Mouse (Mus musculus): ENCODE results near the gene Pik3ip1.

Pik3ip1 gene

DNA sequence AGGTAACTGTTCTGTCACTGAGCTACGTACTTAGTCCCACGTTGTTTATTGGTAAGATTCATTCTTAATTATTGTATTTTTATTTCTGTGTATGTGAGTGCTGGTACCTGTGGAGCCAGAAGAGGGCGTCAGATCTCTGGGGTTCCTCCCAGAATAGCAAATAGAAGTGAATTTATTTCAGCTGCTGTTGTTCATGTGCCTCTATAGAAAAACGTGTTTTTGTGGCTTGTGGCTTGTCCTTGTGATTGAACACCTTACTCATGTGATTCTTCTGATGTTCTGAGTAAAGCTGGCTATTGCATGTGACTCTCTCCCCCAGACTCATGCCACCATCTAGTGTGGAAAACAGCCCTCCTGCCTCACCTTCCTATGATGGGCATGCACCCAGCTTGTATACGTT lies 1.9 kb upstream of the Pik3ip1 start:
- no peak for TF ChIP-seq GATA4 (IDR thresholded peaks at IDR 0.05; ENCODE audit: insufficient replicate concordance, low read length)

DNA sequence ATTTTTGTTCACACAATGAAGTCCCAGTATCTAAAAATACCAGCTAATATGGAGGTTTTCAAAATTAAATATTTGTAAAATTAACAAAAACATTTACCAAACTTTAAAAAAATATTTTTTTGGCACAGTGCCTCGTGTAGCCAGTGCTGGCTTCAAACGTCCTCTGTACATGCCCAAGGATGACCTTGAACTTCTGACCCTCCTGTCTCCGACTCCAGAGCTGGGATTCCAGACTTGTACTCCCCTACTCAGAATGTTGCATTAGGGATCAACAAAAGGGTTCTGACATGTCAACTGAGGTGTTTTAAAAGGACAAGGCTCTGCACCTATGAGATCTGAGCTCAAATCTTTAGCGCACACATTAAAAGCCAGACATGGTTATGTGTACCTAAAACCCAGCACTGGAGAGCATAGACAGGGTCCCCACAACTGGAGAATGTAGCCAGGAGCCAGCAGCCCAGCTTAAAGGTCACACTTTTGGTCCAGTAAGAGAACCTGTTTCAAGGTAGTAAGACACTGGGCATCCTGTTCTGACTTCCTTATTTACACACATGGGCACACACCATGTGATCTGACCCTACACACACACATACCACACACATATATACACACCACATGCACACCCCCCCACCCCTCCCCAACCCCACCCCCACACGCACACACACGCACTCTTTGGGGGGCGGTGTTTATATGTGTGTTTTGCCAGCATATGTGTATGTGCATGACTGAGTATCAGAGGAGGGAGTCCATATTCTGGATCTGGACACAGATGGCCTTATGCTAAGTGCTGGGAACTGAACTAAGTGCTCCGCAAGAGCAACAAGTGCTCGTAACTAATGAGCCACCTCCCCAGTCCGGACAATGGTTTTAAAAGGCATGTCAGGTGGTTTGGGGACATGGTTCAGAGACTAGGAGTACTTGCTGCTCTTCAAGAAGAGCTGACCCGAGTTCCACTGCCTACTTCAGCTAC lies 1.1 kb upstream of the Pik3ip1 start:
- TF ChIP-seq GATA4 (IDR thresholded peaks at IDR 0.05; ENCODE audit: insufficient replicate concordance, low read length), result no peak

DNA sequence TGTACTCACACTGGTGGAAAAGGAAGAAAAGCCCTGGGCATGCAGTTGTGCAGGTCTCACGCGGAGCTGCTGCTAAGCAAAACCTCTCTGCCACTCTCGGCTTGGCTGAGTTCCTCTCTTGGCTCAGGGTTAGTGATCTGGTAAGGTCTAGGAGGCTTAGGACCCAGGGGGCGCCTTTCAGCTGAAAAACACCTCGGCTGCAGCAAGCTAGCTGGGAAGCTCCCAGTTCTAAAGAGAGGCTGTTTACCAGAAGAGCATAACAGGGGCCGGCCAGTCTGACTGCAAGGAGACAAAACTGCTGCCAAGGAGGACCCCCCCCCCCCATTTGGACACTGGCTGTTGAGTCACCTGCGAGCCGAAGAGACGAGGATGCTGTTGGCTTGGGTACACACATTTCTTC lies 365 bp downstream of the Pik3ip1 start:
- no peak for TF ChIP-seq GATA4 (IDR thresholded peaks at IDR 0.05; ENCODE audit: insufficient replicate concordance, low read length)

DNA sequence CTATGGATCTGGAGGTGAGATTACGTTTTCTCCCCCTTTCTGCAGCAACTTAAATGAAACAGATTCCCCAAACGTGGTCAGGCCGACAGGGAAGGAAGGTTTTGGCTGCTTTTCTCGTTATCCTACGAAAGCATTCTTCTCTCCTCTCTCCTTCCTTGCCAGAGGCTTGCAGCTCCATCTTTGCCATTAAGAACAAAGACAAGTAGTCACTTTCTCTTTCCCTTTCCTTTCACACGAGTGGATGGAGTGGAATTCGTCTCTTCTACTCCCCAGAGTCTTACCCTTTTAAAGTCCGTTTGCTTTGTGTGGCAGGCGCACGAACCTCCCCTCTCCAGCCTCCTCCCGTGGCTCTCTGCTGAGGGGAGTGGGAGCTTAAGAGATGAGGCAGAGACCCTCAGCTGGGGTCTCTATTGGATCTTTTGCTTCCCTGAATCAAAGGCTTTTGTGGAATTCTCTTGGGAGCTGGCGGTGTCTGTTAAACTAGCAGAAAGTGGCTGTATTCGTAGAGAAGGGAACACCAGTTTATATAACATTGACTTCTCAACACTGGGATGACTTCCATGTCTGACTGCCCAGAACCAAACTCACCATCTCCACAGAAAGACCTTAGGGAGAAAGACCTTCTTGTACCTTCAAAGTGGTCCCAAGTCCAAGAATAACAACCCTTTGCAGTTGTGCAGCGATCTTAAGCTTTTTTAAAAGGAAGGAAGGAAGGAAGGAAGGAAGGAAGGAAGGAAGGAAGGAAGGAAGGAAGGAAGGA lies 970 bp downstream of the Pik3ip1 start:
- TF ChIP-seq GATA4 (IDR thresholded peaks at IDR 0.05; ENCODE audit: insufficient replicate concordance, low read length), result no peak

DNA sequence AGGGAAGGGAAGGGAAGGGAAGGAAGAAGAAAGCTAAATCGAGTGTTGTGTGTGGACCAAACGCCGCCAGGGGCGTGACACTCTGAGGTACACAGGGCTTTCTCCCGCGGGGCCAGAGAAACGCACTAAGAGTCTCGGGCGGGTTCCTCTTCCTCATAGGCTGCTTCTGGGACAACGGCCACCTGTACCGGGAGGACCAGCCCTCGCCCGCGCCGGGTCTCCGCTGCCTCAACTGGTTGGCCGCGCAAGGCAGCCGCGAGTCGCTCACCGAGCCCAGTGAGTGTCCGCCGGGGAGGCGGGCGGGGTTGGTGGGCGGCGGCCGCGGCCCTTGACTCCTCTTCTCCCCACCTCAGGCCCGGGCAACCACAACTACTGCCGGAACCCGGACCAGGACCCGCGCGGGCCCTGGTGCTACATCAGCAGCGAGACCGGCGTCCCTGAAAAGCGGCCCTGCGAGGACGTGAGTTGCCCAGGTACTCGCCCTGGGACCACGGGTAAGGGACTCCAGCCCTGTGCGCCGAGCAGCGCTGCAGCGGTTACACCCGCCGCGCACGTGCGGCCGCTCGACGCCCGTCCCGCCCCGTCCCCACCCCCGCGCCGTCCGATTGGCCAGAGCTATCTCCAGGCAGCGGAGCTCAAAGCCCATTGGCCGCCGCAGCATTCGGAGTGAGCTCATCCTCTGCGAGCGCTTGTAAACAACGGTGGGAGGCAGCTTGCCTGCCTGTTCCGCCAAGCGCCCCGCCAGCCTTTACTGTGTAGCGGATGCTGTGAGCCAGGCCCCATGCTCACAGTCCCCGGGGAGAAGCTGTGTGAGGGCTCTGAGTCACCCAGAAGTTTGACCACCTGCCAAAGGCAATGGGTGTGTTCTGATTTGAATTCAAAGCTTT lies 1.8 kb downstream of the Pik3ip1 start:
- peak; percentile 65; the same call in 1 of the 2 replicates for TF ChIP-seq GATA4 (IDR thresholded peaks at IDR 0.05; ENCODE audit: insufficient replicate concordance, low read length)

DNA sequence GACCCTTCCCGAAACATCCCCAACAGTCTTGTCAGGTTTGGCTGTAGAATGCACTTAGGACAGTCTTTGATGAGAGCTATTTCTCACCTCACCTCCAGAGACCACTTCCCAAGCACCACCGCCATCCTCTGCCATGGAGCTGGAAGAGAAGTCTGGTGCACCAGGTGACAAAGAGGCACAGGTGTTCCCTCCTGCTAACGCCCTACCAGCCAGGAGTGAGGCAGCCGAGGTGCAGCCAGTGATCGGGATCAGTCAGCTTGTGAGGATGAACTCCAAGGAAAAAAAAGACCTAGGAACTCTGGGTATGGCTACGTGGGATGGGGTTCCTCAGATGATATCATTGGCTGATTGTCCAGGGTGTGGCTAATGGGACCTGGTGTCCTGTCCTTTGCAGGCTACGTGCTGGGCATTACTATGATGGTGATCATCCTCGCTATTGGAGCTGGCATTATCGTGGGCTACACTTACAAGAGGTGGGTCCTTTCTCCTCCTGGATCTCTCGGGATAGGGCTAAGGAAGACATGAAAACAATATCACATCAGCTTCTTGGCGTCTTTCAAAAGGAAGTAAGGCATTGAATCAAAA lies 3.0 kb downstream of the Pik3ip1 start:
- no peak for TF ChIP-seq GATA4 (IDR thresholded peaks at IDR 0.05; ENCODE audit: insufficient replicate concordance, low read length)

DNA sequence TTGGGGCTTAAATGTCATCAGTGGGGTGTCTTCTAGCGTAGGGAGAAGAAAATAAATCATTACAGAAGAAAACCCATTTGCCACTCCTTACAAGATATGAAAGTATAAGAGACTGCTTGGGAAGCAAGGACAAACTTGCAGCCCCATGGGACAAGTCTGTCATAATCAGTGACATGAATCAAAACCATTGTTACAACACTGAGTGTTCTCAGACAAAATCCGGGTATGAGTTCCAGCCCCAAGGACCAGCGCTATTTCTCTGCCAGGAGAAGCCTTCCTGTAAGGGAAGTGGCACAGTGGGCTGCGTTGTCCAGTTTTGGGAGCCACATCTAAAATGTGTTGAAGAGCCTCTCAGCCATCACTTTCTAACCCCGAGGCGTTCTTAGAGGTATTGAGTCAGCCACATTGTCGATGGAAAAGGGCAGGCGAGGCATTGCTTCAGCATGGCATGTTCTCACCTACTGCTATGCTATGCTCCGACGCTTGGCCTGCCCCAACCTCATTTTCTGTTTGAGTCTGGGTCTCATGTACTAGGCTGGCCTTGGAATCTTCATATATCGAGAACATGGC lies 4.0 kb downstream of the Pik3ip1 start:
- TF ChIP-seq GATA4 (IDR thresholded peaks at IDR 0.05; ENCODE audit: insufficient replicate concordance, low read length), result no peak

DNA sequence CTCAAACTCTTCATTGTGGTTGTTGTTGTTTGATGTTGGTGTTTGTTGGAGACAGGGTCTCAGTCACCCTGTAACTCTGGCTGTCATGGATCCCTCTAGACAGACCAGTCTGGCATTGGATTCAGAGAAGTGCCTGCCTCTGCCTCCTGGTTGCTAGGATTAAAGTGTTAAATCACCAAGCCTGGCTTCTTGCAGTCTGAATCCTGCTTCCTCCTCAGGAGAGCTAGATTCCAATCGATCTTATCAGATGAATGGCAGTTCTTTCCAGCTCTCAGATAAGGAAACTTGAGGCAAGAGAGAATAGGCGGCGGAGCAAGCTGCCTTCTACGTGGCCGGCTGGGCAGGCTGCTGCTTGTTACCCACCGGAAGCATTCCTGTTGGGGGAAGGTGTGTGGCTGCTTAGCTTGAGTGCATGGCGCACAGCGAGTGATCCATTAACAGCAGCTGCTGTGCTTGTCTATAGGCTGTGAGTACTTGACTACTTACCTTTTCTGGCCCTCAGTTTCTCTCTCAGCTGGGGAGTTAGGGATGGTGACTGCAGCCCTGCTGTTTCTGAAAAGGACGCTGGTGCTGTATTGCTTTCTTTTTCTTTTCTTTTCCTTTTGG lies 4.6 kb downstream of the Pik3ip1 start:
- TF ChIP-seq GATA4 (IDR thresholded peaks at IDR 0.05; ENCODE audit: insufficient replicate concordance, low read length), result no peak

DNA sequence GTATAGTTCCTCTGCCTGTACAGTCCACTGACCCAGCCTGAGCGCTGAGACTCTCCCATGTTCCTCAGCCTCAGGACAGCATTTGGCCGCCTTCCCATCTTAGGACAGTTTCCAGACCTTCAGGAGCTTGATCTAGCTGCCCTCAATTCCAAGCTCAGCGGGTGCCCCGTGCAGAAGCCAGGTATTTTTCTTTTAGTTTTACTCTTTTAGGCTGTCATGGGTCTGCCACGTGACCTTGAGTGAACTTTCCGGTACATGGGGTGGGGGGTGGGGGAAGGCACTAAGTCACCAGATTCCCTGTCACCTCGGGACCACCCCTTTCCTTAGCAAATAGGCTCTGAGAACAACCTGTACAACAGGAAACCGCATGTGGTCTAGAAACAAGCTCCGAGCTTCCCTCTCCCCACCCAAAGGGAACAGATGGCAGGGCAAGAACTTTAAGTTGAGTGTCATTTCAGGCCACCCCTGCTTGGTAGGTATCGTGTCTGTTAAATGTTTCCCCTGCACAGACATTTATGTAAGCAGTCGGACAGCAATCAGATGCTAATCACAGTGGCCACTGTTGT lies 5.5 kb downstream of the Pik3ip1 start:
- TF ChIP-seq GATA4 (IDR thresholded peaks at IDR 0.05; ENCODE audit: insufficient replicate concordance, low read length), result no peak

DNA sequence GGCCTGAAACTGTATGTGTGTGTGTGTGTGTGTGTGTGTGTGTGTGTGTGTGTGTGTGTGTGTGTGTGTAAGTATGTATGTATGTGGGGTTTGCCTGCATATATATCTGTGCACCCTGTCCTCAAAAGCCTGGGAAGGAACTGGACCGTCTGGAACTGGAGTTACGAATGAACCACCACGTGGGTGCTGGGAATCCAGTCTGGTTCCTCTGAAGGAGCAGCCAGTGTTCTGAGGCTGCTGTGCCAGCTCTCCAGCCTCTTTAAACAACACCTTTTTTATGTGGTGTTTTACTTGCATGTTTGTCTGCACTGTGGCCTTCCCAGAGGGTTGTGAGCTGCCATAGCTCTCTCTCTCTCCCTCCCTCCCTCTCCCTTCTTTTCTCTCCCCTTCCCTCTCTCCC lies 6.4 kb downstream of the Pik3ip1 start:
- TF ChIP-seq GATA4 (IDR thresholded peaks at IDR 0.05; ENCODE audit: insufficient replicate concordance, low read length), result no peak

DNA sequence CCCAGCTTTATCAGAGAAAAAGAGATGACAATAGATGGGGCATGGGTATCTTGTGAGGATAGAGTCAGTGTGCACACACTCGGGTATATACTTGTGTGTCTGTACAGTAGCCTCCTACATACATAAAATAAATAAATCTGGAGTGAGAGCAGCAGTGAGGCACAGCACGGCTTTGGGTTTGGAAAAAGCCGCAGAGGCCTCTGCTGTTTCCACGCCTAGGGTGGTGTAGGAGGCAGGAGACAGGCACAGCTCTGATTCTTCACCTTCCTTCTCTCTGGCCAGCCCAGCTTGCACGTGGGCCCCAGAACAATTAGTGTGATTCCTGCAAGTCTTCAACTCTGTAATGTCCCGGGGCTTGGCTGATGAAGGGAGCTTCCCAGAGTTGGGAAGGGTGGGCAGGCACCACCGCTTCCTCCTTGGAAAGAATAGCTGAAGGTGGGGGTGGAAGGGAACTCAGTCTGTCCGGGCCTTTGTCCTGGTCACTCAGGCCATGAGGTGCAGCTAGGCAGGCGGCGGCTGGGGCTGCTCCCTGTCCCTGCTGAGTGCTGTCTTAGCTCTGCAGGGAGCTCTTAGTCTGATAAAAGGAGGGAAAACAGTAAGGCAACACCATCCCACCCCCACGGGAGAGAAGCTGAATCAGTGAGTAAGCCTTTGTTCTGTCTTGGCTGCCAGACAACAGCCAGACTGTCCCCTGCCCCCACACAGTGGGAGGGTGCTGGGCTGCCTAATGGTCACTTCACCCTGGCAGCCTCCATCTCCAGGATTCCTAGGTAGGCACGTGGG lies 7.2 kb downstream of the Pik3ip1 start:
- TF ChIP-seq GATA4 (IDR thresholded peaks at IDR 0.05; ENCODE audit: insufficient replicate concordance, low read length), result no peak

DNA sequence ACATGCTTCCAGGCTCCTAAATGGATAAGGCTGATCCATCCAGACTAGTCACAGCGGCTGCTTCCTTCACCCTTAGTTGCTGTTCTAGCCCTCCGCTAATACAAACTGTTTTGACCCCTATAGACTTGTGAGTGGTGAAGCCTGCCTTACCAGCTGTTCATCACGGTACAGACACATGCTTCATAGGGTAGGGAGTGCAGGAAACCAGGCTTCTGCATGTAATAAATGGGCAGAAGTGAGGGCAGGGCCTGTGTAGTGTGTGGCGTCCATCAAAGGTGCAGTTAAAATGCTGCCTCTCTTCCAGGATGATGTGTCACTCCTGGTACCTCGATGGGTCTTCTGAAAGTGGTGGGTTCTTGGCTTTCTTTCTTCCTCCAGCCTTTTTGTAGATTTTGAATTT lies 7.8 kb downstream of the Pik3ip1 start:
- no peak for TF ChIP-seq GATA4 (IDR thresholded peaks at IDR 0.05; ENCODE audit: insufficient replicate concordance, low read length)

DNA sequence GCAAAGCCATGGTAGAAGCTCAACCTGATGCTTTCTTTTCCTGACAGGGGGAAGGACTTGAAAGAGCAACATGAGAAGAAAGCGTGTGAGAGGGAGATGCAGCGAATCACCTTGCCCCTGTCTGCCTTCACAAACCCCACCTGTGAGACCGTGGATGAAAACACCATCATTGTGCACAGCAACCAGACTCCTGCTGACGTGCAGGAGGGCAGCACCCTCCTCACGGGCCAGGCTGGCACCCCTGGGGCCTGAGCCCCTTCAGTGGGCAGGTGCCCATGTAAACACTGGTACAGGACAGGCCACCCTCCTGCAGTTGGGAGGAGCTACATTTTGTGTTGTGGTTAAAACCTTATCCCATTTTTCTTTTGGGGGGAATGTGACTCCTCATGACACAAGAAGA lies 11.3 kb downstream of the Pik3ip1 start:
- no peak for TF ChIP-seq GATA4 (IDR thresholded peaks at IDR 0.05; ENCODE audit: insufficient replicate concordance, low read length)
